Mouse (Mus musculus) frontal cortex, adult 2 months (tissue): ENCODE results near the gene Vopp1. TPM values are rescaled to one million over a fixed set of nuclear protein-coding genes. Genes with fewer than 3 reads are reported as not detected.
A peak's percentile ranks its signal among the peaks of the same experiment; 100 is the strongest.
"Not testable (repeated sequence)": the region's sequence is repeated elsewhere in the genome, so short reads cannot be mapped to it uniquely, and the experiment has no call there.

Experiments used
- DNase-seq, 2 experiments: peaks; one replicate each; pipeline ENCODE4 v3.0.0; 2022; ENCODE audit warnings: low spot score in 1 of 2; ENCODE audit errors: extremely low spot score in 1 of 2
- polyA plus RNA-seq: library from polyadenylated mRNA; depleted of rRNA; stranded (reverse); fragments of >200 nt; gene quantifications from 2 replicates; pipeline ENCODE4 v1.2.3, GENCODE M21; 2012; rRNA removed

The Vopp1 gene
- 82.9 and 86.5 TPM in 2 replicates for polyA plus RNA-seq

DNA sequence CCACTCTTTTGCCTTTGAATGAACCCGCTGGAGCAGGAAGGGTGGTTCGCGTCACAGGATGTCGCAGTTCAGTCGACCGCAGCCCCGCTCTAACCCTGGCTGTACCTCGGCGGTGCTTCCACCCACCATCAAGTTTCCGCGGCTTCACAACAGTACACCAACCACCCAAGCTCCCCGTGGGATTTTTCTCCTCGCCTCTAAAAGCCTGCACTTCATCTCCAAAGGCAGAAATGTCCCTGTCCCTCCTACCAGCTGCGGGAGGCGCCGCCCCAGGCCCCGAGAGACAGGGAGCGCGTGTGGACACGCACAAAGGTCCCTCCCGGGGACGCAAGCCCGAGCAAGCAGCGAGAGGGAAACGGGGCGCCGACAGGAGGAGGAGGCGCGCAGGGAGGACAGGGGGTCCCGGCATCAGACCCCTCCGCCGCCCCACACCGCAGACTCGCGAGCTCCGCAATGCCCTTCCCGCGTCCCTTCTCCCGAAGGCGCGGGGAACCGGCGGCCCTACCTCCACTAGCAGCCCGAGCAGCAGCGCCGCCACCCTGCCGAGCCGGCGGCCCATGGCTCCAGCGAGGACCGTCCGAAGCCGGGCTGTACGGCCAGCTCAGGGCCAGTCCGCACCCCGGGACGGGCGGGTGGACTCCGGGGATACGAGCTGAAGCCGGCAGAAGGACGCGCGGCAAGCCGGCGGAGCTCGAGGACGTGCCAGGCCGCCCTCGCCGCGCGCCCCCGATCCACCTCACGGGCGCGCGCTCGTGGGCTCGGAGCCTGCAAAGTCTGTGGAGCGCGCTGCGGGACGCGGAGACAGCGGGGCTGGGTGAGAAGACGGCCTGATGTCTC is at the start of gene Vopp1:
Gene Vopp1 (minus strand): TSS at position 738 of the 837 bp plus-strand sequence.
- peak; percentile 28 to 71 for DNase-seq

DNA sequence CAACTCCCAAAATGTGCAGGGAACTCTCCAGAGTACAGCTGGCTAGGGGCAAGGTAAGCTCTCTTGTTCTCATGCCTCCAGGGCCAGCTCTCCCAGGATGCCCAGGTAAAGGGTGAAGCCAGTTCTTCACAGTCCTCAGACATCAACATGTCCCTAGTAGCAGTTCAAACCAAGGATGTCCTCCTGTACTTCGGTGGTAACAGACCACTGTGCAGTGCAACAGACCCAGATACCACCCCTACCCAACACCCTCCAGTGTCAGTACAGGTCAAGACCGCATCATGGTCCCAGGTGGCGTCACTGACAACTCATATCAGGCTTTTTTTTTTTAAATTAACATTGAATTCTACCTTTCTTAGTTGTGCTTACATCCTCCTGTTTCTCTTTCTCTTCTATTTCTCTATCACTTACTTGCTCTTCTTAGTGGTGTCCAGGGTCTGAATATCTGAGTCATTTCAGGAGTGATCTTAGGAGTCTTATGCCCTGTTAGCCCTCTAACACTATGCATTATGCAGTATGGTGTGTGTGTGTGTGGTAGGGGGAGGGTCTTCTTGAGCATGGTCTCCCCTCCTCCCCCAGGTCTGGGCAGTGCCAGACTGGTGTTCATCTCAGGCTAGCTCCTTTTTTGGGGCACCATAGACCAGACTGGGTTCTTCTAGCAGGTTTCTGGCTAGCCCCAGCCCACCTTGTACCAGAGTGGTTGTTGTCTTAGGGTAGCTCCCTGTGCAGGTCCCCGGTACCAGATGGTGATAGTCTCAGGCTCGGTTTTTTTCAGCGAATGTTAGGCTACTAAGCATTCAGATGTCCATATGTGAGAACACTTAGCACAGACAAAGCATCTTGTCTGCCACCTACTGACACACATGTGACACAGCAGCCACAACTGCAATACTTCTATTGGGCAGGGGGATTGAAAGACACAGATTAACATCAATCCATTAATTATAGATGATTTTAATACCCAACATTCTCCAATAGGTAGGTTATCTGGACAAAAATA is 34.4 kb upstream of the Vopp1 start:
- peak; percentile 14 to 71 for DNase-seq

DNA sequence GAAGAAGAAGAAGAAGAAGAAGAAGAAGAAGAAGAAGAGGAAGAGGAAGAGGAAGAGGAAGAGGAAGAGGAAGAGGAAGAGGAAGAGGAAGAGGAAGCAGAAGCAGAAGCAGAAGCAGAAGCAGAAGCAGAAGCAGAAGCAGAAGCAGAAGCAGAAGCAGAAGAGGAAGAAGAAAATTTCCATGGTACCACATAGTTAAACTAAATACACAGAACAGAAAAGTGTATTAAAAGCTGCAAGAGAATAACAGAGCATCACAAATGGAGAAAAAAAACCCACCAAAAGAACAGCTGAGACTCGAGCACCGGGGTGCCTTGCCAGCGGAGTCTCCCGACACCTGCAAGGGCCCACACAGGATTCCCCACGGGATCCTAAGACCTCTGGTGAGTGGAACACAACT is 26.2 kb upstream of the Vopp1 start:
- DNase-seq, result not testable (repeated sequence)

DNA sequence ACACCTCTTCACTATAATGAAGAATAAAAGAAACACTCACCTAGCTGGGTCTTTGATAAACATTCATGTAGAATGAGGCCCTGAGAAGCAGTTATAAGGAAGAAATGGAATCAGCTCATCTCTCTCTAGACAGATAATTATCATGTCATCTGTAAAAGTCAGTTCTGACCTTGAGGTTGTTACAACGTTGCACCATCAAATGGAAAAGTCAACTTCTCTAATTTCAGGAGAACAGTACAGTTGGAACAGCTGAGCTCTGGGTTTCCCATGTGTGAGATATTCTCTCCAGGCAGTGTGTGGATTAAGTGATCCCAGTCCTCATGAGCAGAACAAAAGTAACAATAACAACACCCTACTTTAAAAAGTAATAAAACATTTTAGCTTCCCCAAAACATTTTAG is 25.3 kb upstream of the Vopp1 start, which contains the start of gene Vmn1r21:
Gene Vmn1r21 (minus strand): TSS at position 58 of the 400 bp plus-strand sequence.
- no peak for DNase-seq

DNA sequence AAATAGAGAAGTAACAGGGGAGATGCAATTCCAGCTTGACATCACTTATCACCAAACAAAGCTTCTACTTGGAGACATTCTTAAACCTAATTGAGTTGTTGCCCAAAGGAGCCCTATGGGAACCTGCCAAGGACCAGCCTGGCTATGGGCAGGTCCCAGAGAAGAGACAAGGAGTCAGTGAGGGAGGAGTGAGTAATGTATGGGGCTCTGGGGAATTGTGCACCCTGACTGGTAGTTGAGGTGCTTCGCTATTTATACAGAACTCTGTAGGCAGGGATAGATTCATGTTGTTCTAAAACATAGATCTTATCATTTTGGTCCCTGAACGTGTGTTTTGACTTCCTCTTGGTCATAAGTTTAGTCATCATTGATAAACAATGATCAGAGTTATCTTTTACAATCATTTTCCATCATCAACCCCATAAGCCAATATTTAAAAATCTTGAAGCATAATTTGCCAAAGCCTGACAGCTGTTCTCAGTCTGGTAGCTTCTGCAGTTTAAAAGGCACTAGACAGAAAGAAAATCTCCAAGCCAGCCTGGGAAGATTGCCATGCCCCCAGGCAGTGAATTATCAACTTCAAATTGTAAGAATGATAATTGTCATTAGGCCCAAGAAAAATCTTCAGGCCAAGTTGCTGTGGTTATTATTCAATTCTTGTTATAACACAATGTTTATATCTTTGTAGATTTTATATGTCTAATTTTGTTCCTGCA is 14.9 kb upstream of the Vopp1 start:
- DNase-seq, result peak in 1 of 2 experiments; percentile 35

DNA sequence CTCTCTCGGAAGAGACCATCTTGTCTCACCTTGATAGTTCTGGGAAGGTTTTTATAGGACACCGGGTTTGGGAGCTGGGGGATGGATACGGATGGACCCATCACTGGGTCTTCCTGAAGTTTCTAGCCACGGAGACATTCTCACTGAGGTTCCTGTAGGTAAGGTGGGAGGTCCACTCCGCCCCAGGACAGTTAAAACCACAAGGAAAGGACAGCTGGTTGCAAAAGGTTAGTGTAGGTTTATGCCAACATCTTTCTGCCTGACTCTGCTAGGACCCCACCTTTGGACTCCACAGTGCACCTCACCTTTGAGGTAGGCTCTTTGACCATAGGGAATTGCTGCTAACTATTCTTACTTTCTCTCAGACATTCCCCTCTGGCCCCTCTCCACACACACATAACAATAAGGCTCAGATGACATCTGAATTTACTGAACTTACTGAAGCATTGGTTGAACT is 328 bp upstream of the Vopp1 start:
- no peak for DNase-seq

DNA sequence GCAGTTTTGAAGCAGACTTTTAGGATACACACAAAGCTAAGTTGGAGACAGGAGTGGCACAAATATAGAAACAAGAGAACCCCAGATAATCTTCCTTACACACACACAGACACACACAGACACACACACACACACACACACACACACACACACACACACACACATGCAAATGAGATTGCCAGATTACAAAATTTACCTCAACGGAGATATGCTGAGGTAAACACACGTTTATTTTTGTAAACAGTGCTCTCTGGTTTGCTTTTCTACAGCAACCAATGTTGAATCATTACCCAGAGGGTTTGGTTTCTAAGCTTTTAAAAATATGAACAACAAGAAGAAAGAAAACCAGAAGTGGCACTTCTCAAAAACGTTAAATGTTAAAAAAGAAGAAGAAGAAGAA is 1.5 kb downstream of the Vopp1 start:
- no peak for DNase-seq

DNA sequence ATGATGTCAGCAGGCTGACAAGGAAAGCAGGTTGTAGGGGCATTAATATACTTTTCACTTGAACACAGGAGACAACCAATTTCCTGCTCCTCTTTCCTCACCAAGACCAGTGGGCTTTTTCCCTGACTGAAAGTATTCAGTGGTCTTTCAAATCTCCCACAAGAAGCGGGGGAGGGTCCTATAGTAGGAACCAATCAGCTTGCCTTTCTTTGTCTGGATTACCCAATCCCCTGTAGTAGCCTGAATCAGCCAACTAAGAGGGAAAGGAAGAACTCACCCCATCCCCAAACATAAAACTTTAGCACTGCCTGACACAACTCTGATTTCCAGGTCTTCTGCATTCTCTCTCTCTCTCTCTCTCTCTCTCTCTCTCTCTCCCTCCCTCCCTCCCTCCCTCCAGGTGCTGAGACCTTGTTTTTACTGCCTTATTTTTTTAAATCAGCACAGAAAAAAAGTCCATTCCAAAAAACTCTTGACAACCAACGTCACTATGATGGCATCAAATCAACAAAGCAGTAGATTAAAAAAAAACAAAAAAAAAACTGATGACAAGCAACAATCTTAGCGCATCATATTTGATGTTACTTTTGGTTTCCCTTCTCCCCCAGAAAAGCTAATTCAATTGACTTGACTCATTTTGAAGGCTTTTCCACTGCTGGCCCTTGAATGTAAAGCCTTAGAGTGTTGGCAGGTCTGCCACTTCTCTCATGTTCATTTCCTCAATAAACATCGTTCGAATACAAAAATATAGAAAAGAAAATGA is 2.1 kb downstream of the Vopp1 start:
- no peak for DNase-seq

DNA sequence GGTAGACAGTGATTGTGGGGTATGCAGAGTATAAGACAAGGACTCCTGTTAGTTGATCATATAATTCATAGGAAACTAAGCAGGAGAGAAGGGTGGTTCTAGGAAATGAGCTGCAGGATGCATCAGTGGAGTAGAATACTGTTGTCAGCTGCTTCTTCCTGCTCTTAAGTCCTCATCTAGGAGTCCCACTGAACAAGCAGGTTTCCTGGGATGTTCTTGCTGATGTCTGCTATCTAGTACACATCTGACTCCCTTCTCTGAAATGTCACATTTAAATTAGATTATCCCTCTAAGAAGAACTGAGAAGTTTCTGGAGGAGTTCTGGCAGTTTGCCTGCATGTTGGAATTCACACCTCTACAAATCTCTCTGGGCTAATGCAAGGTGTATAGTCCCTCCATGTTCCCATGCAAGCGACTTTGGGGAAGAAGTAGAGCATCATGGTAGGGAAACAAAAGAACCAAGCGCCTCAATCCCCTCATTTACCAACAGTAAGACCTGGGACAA is 10.5 kb downstream of the Vopp1 start:
- DNase-seq, result peak; percentile 33 to 57

DNA sequence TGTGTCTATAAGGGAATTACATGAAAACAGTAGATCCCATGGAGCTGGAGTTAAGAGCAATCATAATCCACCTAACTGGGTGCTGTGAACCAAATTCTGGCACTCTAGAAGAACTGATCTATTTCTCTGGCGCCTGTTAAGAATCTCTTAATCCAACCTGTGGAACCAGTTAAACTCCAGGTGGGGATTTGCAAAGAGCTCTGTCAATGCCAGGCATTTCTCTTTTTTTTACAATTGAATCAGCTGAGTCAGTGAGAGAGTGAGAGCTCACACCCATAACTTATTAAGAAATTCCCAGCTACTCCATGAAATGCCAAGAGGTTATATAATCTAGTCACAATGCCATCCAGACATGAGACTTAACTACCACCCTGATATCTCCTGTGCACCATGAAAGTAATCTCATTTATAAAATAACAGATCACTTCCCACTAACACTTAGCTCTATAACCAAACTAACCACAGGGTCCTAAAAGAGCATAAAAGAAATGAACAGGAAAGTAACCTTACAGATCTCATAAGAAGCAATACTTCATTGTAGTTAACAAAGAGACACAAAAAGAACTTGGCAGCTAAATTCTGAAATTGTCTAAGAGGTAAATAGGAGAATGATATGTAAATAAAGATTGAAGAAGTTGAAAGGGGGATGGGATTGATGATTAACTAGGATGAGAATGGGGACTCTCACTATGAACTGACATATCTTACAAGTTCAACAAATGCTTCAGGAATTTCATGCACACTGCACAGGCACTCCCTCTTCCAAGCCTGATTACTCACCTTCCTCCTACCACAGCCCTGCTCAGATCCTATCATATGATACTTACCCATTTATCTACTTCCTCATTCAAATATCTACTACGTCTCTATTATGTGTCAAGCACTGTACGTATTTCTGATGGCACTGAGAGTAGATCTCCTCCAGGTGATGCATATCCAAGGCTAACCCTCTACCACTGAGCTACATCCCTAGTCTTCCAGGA is 12.9 kb downstream of the Vopp1 start:
- no peak for DNase-seq

DNA sequence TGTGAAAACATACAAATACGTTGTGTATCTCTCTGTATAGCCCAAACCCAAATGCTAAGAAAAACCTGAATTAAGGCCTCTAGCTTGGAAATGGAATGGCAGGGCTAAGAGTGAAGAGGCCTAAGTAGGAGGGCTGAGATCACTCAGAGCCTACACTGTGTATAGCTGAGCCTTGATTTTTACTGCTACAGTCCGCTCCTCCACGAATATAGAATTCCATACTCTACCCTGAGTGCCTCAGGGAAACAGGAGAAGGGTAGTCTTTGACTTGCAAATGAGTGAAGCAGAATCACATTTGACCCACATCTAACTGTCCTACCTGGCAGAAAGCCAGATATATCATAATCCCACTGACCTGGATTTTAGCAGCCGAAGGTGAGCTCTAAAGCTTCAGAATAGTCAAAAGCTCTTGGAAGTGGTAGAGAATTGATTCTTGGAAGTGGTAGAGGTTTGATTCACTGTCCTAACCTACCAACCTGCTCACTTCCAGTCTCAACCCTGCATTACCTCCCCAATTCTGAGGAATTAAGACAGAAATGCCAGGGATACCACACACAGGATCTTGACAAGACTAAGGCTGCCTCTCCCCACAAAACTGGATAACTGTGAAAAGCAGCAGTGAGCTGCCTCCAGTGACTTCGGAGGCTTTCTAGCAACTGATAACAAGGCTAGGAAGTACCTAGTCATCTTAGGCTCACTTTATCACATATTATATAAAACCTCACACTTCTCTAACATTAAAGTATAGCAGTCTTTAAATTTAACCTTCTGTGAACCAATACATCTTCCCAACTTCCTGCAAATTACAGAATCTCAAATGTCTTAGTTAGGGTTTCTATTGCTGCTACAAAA is 19.5 kb downstream of the Vopp1 start:
- DNase-seq, result no peak

DNA sequence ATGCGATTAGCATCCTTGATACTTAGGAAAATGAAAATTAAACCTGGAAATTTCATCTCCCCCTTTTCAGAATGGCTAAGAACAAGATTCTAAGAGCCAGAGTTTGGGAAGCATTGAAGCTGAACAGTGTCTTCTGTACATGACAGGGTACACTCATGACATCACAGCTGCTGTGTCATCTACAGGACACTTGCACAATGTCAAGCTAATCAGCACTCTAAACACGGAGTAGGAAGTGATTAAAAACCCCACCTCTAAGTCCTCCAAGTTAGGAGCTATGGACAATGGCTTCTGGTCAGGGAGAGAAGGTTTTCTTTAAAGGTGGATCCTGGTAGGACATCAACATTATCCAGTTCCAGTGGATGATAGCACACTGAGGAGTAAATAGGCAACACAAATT is 21.8 kb downstream of the Vopp1 start:
- no peak for DNase-seq

DNA sequence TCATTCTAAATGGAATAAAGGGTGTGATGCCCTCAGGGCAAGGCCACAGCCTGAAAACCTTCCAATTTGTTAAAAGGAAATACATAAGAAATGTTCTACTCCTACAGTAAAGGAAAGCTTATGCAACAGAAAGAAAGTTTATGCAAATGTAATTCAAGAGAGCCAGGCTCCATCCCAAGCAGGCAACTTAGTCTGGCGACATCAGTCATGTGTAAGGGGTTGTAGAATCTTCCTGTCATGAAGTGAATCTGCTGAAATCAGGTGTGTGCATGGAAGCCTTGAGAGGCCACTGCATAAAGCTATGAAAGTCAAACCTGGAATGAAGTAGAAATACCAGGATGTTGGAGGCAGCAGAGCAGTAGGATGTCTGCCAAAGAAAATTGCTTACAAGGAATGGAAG is 26.0 kb downstream of the Vopp1 start:
- DNase-seq, result peak in 1 of 2 experiments; percentile 42

DNA sequence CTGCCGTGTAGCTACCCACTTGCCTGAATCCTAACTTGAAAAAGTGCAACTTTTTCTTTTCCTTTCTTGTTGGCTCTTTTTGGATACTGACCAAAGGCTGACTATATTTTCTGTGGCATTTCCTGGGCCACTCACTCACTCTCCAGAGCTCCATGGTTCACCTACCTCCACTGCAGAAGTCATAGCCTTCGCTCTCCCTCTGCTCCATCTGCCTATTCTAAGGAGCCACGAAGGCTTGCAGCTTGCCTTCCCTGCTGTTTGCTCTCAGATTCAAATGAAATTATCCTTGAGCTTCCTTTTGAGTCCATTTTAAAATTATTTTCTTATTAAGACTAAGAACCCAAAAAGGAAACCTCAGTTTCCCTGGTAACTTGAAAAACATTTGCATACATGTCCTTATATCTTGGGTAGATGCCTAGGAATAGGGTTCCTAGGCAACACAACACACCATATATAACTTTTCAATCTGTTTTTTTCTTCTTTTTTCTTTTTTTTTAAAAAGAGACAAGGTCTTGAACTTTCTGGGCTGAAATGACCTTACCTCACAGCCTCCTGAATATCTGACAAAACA is 28.0 kb downstream of the Vopp1 start:
- DNase-seq, result peak in 1 of 2 experiments; percentile 22

DNA sequence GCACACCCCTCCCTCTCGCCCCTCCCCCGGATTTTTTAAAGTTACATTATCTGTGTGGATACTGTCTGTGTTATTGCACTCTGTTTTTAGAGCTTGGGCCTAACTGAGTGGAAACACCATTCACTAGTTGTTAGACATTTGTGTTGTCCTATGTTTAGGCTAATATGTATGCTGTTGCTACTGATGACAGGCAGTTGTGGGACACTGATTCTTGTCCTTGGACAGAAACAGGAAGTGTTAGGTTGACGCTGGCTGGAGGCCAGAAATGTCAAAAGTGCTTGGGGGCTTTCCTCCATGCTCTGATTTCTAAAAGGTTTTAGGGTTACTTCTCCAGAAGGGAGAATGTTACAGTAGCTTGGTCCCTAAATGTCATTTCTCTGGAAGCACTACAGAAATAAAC is 29.1 kb downstream of the Vopp1 start:
- DNase-seq, result no peak

DNA sequence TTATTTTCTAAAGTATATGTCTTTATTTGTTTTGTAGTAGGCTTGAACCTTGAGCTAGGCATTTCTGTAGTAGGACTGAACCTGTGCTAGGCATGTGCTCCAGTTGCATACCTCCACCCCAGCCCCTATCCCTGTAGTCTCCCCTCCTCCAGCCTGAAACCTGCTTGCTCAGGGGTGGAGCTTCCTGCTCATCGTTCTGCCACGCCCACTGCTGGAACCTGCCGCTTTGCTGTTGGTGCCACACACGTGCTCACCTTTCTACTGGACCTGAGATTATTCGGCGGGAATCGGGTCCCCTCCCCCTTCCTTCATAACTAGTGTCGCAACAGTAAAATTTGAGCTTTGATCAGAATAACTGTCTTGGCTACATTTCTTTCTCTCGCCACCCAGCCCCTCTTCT is 32.1 kb downstream of the Vopp1 start:
- DNase-seq, result not testable (repeated sequence)

DNA sequence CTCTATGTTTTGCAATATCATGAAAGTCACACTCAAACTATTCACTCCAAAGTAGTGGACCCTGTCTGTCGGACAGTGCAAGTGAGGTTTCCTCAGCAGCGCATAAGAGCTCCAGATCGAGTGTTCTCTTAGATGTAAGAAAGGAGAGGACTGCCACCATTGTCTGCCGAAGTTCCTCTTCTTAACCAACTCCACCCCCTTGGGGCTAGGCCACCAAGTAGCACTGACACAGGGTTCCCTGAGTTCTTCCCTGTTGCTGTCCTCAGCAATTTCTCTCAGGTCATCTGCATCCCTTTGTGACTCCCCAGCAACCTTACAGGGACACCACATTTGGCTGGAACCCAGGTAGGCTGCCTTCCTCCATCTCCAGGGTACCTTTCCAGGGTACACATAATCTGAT is 34.4 kb downstream of the Vopp1 start:
- DNase-seq, result no peak
